Mouse (Mus musculus): Measurements from ENCODE around the gene Vmn1r157.
"Not testable (repeated sequence)": the region's sequence is repeated elsewhere in the genome, so short reads cannot be mapped to it uniquely, and the experiment has no call there.

GRCm38 (mm10) chr7:22719610-22720009, 41.9 kb upstream of the Vmn1r157 start, which contains the start of gene Gm4567:
- not testable (repeated sequence) for TF ChIP-seq CTCF (IDR thresholded peaks at IDR 0.05; ENCODE audit: control insufficient read depth, insufficient read depth, insufficient read length); USF1 (IDR thresholded peaks at IDR 0.05; ENCODE audit: low read depth); MAX (IDR thresholded peaks at IDR 0.05)

Measured in C2C12 (cell line).